Mouse (Mus musculus) ES-E14 (cell line): ENCODE measurements around the gene Copa. TPM values are rescaled to one million over a fixed set of nuclear protein-coding genes. Genes with fewer than 3 reads are reported as not detected.

Source experiments
- DNase-seq: peaks from one replicate; pipeline ENCODE4 v3.0.0-alpha.2; 2013; ENCODE audit warnings: low read depth, low spot score
- H3K27ac ChIP-seq: 2 replicates; pipeline ENCODE4 v1.5.1; 2012; ENCODE audit warnings: low read depth, mild to moderate bottlenecking, low read length, moderate library complexity, mixed read lengths; ENCODE audit not compliant: poor library complexity, insufficient read depth, severe bottlenecking
- H3K36me3 ChIP-seq: 2 replicates; pipeline ENCODE4 v1.6.1; 2012; ENCODE audit warnings: mild to moderate bottlenecking, low read length, moderate library complexity, mixed read lengths; ENCODE audit not compliant: control insufficient read depth, poor library complexity, insufficient read depth, severe bottlenecking
- H3K4me1 ChIP-seq, 2 experiments: fragments of 150-350 bp in 1 of 2; sonication (generic) in 1 of 2; 2 replicates each; pipeline ENCODE4 v1.6.1; 2012; ENCODE audit warnings: low read length in 2 of 2, mild to moderate bottlenecking in 1 of 2, mixed read lengths in 1 of 2; ENCODE audit not compliant: control insufficient read depth in 2 of 2, insufficient read depth in 2 of 2, poor library complexity in 1 of 2
- H3K4me3 ChIP-seq, 2 experiments: fragments of 150-350 bp in 1 of 2; sonication (generic) in 1 of 2; 2 replicates each; pipeline ENCODE4 v1.5.1; 2012; ENCODE audit warnings: low read length in 2 of 2, low read depth in 1 of 2, mild to moderate bottlenecking in 1 of 2, mixed read lengths in 1 of 2; ENCODE audit not compliant: insufficient read depth in 1 of 2, poor library complexity in 1 of 2, severe bottlenecking in 1 of 2
- H3K9ac ChIP-seq: 2 replicates; pipeline ENCODE4 v1.6.1; 2012; ENCODE audit warnings: low read depth, mild to moderate bottlenecking, low read length, mixed read lengths; ENCODE audit not compliant: poor library complexity, insufficient read depth, severe bottlenecking
- H3K9me3 ChIP-seq: fragments of 150-350 bp; sonication (generic); 2 replicates; pipeline ENCODE4 v1.6.1; 2012; ENCODE audit warnings: low read depth, mild to moderate bottlenecking, low read length; ENCODE audit not compliant: control insufficient read depth, insufficient read depth
- CHD2 ChIP-seq: IDR thresholded peaks from 2 replicates; pipeline ENCODE4 v1.6.1; 2014; ENCODE audit warnings: mild to moderate bottlenecking, low read depth, low read length, inconsistent platforms
- HCFC1 ChIP-seq: IDR thresholded peaks from 2 replicates; pipeline ENCODE4 v1.6.1; 2012; ENCODE audit warnings: low read length, inconsistent platforms, borderline replicate concordance; ENCODE audit not compliant: insufficient read depth
- MAFK ChIP-seq: IDR thresholded peaks from 2 replicates; pipeline ENCODE4 v1.6.1; 2014; ENCODE audit warnings: mild to moderate bottlenecking, low read depth, low read length, inconsistent platforms; ENCODE audit not compliant: insufficient read depth
- ZC3H11A ChIP-seq: IDR thresholded peaks from 2 replicates; pipeline ENCODE4 v1.6.1; 2012; ENCODE audit warnings: low read depth, mild to moderate bottlenecking, inconsistent platforms, low read length, borderline replicate concordance
- ZNF384 ChIP-seq: IDR thresholded peaks from 2 replicates; pipeline ENCODE4 v1.6.1; 2012; ENCODE audit warnings: low read depth, low read length, inconsistent platforms
- in situ Hi-C, 2 experiments: fragments of 600-800 bp; cut with MboI; formaldehyde crosslinking; loops; one replicate each; pipeline ENCODE4 v1.15.1; 2025; ENCODE audit warnings: low sequenced_read_pairs in 2 of 2, inconsistent platforms in 1 of 2; ENCODE audit not compliant: unreplicated experiment in 2 of 2
- total RNA-seq: library from RNA; depleted of rRNA; stranded (reverse); fragments of 300-350 nt; gene quantifications from 2 replicates; pipeline ENCODE4 v1.2.3, GENCODE M21; 2012

Gene Copa
- total RNA-seq, 1 experiment = 91.5 TPM

DNA sequence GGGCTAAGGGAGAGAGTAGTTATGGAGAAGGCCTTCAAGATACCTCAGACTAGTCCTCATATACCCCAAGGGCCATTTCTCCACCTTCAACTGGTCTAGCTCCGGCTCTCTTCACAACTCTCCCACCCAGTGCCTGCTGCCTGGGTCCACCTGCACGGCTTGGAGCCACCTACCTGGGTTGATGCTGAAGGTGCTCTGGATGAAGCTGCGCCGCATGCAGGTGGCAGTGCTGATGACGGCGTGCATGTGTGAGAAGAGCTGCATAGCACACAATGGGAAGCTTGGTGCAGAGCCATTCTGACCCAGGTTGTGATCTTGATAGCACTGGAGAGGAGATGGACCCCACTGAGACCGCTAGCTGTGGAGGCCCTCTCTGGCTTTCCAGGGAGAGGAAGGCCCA lies 9.7 kb upstream of the Copa start:
- Histone ChIP-seq H3K9ac (no peak overlapping the region), H3K4me3 (no peak overlapping the region), H3K36me3 (peaks cover 49% of the 10 kb centered on the region), H3K4me1 (no peaks in the 10 kb centered on the region), H3K27ac (no peak overlapping the region), H3K9me3 (no peaks in the 10 kb centered on the region)
- in situ Hi-C loops = no loop called here
- no peak for DNase-seq
- TF ChIP-seq MAFK = no peak
- TF ChIP-seq ZNF384 = no peak
- TF ChIP-seq HCFC1 = no peak
- TF ChIP-seq CHD2 = no peak
- TF ChIP-seq ZC3H11A = no peak

- H3K4me3 ChIP-seq = no peak overlapping the region
- no peaks in the 10 kb centered on the region for H3K9me3 ChIP-seq
- peaks cover 0 to 2% of the 10 kb centered on the region in 2 experiments; a peak in 1 of 4 replicates for H3K4me1 ChIP-seq
- no peak overlapping the region for H3K27ac ChIP-seq
- no peak for DNase-seq
- H3K9ac ChIP-seq = no peak overlapping the region
- H3K36me3 ChIP-seq = peaks cover 16% of the 10 kb centered on the region
- no peak for TF ChIP-seq MAFK
- no peak for TF ChIP-seq CHD2
- TF ChIP-seq ZC3H11A = no peak
- no peak for TF ChIP-seq ZNF384
- no peak for TF ChIP-seq HCFC1
- in situ Hi-C loops = no loop called here
These were observed 4.3 kb upstream of the Copa start for GRCm38 (mm10) chr1:172077981-172078380.

DNA sequence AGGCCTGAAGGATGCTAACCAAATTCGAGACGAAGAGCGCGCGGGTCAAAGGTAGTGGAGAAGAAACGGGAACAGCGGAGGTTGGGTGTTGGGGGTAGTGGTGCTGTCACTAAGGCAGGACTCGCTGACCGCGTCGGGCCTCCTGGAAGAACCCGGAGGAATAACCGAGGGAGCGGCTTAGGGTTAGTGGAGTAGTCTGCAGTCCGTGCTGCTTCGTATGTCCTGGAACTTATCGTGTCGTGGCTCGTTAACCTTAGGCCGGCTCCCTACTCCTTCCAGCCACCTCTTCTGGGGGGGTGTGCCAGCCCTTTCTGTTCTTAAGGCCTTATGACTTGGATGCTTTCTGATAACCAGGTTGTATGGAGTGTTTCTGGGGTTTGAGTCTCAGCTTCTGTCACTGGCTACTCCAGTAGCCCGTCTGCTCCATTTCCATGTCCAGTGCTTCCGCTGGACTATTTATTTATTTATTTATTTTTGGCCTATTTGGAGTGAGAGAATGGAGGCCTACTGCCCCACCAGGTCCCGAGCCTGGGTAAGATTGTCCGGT lies 643 bp downstream of the Copa start:
- H3K9me3 ChIP-seq = no peaks in the 10 kb centered on the region
- in situ Hi-C loops = no loop called here
- peak overlapping the region; percentile 87 for H3K9ac ChIP-seq
- peaks cover 2% of the 10 kb centered on the region; the same call in 1 of the 2 replicates for H3K36me3 ChIP-seq
- peak overlapping the region; percentile 96 to 98 for H3K4me3 ChIP-seq
- TF ChIP-seq MAFK (no peak), HCFC1 (peak; percentile 13; the same call in 1 of the 2 replicates)
- peaks cover 0 to 2% of the 10 kb centered on the region in 2 experiments; a peak in 2 of 4 replicates for H3K4me1 ChIP-seq
- H3K27ac ChIP-seq = no peak overlapping the region
- no peak for DNase-seq

DNA sequence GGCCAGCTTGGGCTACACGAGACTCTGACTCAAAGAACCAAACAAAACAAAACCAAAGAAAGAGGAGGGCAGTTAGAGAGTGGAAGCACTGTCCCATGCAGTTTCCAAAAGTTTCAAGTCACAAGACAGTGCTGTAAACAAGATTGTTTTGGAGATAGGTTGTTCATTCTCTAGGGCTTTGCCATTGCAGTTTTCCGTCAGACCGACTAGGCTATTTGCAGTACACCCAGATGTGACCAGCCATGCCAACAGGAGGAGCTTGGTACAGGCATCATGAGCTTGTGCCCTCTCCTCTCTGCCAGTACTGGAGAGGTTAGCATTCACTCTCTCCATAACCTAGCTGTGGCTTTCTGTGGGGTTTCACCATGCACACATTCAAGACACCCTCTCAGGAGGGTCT lies 11.2 kb downstream of the Copa start:
- in situ Hi-C loops = no loop called here
- Histone ChIP-seq H3K4me1 (no peaks in the 10 kb centered on the region), H3K4me3 (no peak overlapping the region), H3K36me3 (peaks cover 7% of the 10 kb centered on the region), H3K9ac (no peak overlapping the region), H3K9me3 (no peaks in the 10 kb centered on the region), H3K27ac (no peak overlapping the region)
- TF ChIP-seq ZC3H11A (no peak), CHD2 (no peak), MAFK (no peak), ZNF384 (no peak), HCFC1 (no peak)
- DNase-seq = no peak

DNA sequence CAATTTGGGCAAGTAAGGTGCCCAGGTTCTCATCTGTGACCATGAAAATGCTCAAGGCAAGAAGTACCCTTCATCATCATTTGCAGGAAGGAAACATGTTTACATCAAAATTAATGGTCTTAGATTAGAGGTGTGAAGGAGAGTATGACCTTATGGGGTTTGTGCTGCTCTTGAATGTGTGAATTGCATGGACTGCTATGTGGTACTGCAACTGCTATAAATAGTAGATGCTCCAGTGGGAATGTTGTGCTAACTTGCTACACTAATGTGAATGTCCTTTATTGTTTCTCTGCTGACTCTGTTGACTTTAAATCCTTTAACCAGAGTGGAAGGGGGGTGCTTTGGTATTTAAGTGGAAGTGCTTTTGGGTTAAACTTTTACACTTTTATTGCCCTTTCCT lies 12.0 kb downstream of the Copa start:
- no peak overlapping the region for H3K4me3 ChIP-seq
- in situ Hi-C loops = no loop called here
- no peak for DNase-seq

More for the DNA sequence above, 12.0 kb downstream of the Copa start:
- Histone ChIP-seq H3K4me1 (no peaks in the 10 kb centered on the region), H3K27ac (no peak overlapping the region), H3K36me3 (peaks cover 4% of the 10 kb centered on the region), H3K9me3 (no peaks in the 10 kb centered on the region), H3K9ac (no peak overlapping the region)
- TF ChIP-seq MAFK = no peak
- no peak for TF ChIP-seq ZNF384
- TF ChIP-seq HCFC1 = no peak
- no peak for TF ChIP-seq ZC3H11A
- no peak for TF ChIP-seq CHD2
